Mouse (Mus musculus) adipocyte (in vitro differentiated cells): ENCODE results near the gene Snrpb.
A peak's percentile ranks its signal among the peaks of the same experiment; 100 is the strongest.

Source experiments
- DNase-seq: peaks from one replicate; pipeline ENCODE4 v3.0.0-alpha.2; 2016; ENCODE audit warnings: low spot score

The Snrpb gene

DNA sequence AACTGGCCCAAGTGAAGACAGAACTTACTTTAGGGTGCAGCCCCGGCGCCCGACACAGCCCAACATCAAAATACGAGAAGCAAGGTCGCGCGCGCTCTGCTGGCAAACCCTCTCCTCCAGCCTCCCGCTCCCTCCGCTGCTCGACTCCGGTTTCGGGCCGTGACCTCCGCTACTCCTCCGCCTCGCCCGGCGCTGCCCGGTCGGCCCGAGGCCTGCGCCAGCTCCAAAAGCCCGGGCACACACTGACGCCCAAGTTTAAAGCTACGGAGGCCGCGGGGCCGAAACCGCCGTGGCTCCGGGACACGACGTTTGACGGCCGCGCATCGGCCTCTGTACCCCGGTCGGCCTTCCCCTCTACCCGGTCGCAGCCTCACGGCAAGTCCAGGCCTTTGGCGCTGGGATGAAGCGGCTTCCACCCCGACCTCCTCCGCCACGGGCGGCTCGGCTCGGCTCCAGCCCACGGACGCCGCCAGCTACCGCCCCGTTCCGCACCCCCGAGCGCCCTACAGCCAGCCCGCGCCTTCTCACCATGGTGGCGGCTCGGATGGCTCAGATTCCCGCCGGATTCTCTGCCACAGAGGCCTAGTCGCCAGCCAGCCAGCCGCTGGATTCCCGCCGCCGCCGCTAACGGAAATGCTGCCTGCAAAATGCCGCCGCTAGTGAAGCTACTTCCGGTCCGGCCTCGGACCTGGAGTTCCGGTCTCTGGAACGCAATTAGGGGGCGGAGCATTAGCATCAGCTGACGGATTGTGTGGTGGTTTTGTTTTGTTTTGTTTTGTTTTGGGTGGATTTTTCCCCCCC lies at the start of gene Snrpb:
Snrpb (minus strand) TSS at position 698 of the 801 bp plus-strand sequence.
- DNase-seq, result peak; percentile 97

GRCm38 (mm10) chr2:130211581-130211980 lies 32.4 kb upstream of the Snrpb start:
- no peak for DNase-seq

DNA sequence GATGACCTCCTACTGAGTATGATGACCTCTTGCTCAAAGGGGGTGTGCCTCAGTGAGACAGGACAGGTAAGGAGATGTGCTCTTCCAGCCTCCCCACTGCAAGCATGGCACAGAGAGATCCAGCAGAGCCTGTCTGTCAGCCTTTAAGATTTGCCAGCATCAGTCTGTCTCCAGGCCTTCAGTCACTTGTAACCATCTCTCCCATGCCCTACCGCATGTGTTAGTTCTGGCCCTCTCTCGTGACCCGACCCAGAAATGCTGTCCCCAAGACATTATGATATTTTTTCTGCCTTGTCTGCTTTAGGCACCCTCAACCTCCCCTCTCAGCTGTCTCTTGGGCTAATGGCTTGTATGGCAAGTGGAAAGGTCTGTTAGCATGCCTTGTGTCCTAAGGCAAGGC lies 30.4 kb upstream of the Snrpb start:
- no peak for DNase-seq

- no peak for DNase-seq
These were observed 28.8 kb upstream of the Snrpb start for GRCm38 (mm10) chr2:130207996-130208395.

DNA sequence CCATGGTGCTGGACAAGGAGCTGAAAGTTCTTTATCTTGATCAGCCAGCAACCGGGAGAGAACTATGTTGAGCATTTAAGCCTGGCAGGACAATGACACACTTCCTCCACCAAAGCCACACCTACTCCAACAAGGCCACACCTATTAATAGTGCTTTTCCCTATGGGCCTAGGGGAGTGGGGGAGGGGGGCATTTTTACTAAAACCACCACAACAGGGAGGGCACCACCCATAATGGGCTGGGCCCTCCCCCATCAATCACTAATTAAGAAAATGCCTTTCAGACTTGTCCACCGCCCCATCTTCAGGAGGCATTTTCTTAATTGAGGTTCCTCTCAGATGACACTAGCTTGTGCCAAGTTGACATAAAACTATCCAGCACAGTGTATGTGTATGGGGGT lies 28.2 kb upstream of the Snrpb start:
- no peak for DNase-seq

DNA sequence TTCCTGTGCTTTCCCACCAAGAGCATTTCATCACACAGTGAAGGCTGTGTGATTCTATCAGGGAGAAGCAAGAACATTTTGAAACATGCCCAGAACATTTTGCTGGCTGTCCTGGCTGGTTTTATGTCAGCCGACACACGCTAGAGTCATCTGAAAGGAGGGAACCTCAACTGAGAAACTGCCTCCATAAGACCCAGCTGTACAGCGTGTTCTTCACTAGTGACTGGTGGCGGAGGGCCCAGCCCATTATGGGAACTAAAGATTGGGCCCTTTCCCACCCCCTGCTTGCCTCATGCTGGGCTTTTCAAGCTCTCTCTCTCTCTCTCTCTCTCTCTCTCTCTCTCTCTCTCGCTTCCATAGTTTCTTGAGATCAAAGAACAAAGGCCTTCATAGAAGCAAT lies 21.8 kb upstream of the Snrpb start:
- no peak for DNase-seq

- DNase-seq, result no peak
These were observed 15.7 kb upstream of the Snrpb start, which contains the start of gene Tmc2 for GRCm38 (mm10) chr2:130194894-130195293. TSS of gene Tmc2 (plus strand) at chr2:130195194.

DNA sequence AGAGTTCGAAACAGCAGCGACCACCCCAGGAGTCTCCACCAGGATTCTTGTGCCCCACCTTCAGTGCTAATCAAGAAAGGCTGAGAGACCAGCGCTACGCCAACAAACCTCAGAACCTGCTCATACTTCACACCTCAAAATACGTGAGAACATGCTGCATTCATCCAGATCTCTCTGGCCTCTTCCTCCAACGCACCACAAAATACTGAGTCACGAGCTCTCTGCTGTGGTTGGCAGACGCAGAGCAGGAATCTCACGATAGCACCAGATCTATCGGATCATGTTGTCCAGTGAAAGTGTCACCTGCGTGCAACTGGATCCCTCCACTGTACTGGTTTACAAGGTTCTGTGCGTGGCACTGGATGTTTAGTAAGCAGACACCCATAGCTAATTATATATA lies 9.2 kb upstream of the Snrpb start:
- no peak for DNase-seq

DNA sequence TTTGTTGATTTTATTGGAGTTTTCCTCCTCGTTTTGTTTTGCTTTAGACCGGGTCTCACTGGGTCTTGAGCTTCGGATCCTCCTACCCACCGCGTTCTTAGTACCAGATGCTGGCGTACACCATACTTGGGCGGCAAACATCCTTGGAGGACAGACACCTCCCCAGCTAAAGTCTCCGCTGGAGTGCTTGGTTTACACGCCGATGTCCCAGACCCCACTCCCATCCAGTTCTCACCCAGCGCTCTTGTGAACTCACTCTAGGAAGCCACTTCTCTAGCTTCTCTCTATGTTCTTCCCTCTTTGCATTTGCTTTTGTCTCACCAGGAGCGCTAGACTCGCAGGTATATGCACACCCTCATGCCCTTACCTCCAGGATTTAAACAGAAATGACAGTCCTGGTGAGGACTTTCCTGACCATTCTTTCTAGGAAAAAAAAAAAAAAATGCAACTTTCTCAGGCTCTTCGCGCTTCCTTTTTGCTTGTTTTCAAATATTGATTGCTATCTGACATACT lies 360 bp upstream of the Snrpb start:
- no peak for DNase-seq

DNA sequence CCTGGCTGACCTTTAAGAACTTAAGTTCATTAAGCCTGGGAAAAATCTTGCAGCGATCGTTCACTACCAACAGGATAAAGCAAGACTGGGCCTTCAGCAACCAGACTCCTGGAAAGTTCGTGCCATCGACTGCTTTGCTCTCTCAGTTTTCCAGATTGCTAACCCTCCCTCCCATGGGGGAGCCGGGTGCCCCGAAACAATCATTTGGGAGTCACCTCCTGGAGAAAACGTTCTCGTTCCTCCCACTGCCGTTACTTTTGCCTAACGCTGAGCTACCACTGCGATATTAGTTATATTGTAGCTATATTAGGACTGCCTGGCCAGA lies 860 bp downstream of the Snrpb start:
- peak; percentile 64 for DNase-seq

DNA sequence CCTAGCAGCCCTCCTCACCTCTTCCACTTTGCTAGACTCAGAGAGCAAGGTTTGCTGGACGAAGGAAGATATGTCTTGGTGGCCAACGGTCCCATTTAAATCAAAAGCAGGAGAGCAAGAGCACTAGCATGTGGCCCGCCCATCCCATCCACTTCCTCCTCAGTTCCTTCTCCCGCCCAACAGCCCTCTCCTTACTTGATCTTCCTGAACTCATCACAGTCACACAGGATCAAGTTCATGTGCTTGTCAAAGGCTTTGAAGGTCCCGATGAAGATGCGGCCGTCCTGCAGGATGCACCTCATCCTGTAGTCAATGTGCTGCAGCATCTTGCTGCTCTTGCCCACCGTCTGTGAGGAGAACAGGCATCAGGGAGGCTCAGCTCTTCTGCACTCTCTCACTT lies 2.4 kb downstream of the Snrpb start:
- DNase-seq, result no peak

DNA sequence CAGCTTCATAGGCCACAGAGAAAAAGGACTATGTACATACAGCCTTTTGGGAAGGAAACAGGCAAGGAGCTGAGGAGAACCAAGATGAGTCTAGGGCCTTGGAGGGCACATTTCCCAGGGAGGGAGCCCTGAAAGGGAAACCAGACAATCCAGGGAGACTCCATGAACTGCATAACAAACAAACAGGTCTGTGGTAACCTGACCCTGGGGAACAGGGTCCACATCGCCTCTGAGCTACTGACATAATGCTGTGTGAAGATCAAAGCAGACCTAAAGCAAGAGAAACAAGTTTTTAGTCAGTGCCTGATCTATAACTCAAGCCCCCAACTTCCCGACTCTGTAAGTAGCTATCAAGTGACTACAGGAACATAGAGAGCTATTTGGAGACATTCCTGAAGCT lies 7.5 kb downstream of the Snrpb start:
- no peak for DNase-seq

GRCm38 (mm10) chr2:130167861-130168260 lies 11.3 kb downstream of the Snrpb start:
- DNase-seq, result peak; percentile 86

DNA sequence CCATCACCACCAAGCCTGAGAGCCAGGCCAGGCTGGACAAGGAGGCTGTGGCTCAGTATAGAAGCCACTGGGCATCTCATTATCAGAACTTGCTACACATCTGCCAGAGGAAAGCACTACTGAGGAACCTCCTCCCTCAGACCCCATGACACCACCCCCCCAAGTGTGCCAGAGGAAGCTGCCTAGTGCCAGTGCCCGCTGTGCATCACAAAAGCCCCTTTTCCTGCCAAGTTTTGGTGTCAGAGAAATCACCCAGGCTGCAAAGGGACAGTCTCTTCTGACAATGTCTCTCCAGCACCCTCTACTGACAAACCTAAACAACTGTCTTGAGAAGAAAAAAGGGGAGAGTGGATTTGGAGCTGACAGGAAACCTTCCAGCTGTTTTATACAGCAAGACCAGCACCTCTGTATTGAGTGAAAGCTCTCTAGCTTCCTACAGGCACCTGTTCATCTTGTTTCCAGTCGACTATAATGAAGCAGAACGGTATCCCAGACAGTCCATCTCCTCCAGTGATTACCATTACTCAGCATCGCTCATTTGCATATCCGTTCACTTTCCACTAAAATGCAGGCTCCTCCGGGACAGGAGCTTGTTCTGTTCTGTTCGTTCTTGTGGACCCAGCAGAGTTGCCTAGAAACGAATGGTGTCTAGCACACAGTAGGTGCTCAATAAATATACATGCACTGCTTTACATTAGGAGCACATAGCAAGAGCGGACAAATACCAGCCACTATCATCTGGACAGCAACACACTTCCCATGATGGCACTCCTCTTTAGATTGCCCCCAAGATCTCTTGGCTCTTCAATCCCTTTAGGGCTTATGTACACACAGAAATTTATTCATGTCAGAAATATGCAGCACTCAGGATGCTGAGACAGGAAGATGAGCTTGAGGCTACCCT lies 12.6 kb downstream of the Snrpb start:
- DNase-seq, result peak; percentile 88

GRCm38 (mm10) chr2:130162701-130163100 lies 16.5 kb downstream of the Snrpb start:
- DNase-seq, result no peak

DNA sequence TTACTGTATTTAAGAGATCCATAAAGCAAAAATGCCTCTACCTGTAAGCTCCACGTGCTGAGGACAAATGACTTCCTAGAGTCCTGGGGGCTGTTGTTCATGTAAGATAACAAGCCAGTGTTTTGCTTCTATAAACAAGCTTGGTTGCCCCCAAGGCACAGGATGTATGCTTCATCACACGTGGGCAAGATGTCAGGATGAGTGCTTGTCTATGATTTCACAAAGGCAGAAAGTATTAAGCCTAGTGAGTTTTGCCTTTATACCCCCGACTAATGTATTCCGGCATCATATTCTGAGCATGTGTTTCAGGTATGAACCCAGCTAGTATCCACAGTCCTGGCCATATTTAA lies 21.1 kb downstream of the Snrpb start:
- DNase-seq, result no peak

- no peak for DNase-seq
These were observed 21.7 kb downstream of the Snrpb start for GRCm38 (mm10) chr2:130157231-130158087.

DNA sequence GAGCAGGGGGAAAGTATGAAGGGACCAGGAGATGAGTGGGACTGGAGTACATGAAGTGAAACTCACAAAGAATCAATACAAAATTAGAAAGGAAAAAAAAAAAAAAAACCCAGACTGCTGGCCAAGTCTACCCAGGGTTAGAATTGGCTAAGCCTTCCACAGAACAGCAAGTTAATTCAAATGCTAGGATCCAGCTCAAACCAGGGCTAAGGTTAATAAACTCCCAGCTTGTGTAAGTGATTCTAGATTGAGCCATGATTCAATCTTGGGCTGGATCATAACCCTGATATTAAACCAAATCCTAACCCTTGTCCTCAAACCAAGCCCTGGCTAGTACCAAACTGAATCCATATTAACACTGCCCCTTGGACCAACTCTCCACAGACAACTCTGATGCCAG lies 23.4 kb downstream of the Snrpb start:
- peak; percentile 88 for DNase-seq

DNA sequence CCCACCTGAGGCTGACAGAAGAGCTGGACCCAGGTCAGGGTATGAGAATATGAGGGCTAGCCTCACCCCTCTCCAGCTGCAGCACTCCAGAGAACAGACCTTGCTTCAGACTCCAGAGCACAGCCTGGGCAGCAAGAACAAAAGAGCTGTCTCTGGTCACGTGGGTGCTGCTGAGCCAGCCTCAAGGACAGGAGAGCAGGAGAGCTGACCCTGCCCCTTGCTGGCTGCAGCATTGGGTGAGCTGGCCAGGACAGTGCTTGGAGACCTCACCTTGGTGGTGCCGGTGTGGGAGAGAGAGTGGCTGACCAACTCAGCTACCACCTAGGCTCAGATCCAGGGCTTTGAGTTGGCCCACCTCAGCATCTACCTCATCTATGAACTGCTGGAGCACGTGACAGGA lies 24.0 kb downstream of the Snrpb start:
- no peak for DNase-seq

DNA sequence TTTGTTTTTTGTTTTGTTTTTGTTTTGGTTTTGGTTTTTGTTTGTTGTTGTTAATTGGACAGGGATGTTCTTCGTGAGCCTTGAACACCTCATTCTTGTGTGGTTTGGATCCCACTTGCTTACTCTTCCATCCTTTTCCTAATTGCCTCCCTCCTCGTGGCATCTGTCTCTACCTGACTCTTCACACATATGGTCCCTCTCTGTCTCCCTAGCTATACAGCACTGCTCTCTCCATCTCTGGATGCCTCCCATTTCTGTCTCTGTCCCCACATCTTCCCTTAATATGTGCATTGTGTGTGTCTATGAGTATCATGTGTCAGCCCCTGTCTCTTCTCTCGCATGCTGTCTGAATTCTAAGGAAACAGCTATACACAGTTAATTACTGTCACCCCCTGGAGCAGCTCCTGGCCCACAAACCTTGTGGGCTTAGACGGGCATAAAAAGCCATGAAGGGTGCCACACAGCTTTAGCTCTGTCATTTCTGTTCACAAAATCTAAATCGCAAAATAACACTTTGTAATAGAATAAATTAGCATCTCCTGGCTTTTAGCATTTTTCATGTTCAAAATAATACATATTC lies 33.0 kb downstream of the Snrpb start:
- DNase-seq, result no peak

DNA sequence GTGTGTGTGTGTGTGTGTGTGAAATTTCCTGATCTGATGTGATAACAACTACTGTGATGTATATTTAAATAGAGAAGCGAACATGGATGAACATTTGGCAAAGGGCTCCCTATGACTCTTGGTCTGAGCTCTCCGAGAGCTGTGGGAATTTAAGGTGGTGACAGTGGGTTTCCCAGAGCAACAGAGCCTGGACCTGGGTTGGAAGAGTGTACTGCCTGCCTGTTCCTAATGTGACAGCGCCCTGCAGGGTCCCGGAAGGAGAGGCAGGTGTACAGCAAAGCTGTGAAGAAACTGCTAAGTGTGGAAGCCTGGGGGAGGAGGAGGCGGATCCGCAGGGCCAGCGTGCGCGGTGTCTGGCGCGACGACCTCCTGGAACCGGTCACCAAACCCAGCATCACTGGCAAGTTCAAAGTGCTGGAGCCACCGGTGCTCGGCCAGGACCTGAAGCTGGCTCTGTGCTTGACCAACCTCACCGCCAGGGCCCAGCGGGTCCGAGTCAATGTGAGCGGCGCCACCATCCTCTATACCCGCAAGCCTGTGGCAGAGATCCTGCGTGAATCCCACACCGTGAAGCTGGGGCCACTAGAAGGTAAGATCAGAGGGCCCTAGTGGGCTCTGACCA lies 34.4 kb downstream of the Snrpb start:
- DNase-seq, result no peak
